Mouse (Mus musculus) B cell, adult 2 months (primary cell): Measurements from ENCODE around the gene Zap70.
A peak's percentile ranks its signal among the peaks of the same experiment; 100 is the strongest.

Experiments used
- DNase-seq, 2 experiments: peaks; one replicate each; pipeline ENCODE4 v3.0.0; 2022

Zap70 gene

GRCm38 (mm10) chr1:36761568-36761967 is at the start of gene Zap70:
Gene Zap70 (plus strand): TSS chr1:36761798.
- no peak for DNase-seq

- DNase-seq, result no peak
These were observed 47.3 kb upstream of the Zap70 start, which contains the start of gene Actr1b for GRCm38 (mm10) chr1:36714311-36714710. Gene Actr1b (minus strand): TSS chr1:36714422.

GRCm38 (mm10) chr1:36718786-36719185 is 42.8 kb upstream of the Zap70 start:
- no peak for DNase-seq

GRCm38 (mm10) chr1:36723146-36724056 is 38.2 kb upstream of the Zap70 start:
- DNase-seq, result no peak

- no peak for DNase-seq
These were observed 37.6 kb upstream of the Zap70 start for GRCm38 (mm10) chr1:36724057-36724431.

- DNase-seq, result peak; percentile 86 to 90
These were observed 24.3 kb upstream of the Zap70 start for GRCm38 (mm10) chr1:36737300-36737699.

- DNase-seq, result no peak
These were observed 22.4 kb upstream of the Zap70 start for GRCm38 (mm10) chr1:36739231-36739630.

GRCm38 (mm10) chr1:36743046-36743445 is 18.6 kb upstream of the Zap70 start:
- DNase-seq, result no peak

- DNase-seq, result peak; percentile 87 to 90
These were observed 17.2 kb upstream of the Zap70 start for GRCm38 (mm10) chr1:36744268-36744944.

- DNase-seq, result no peak
These were observed 15.9 kb upstream of the Zap70 start for GRCm38 (mm10) chr1:36745661-36746060.

GRCm38 (mm10) chr1:36746452-36746851 is 15.1 kb upstream of the Zap70 start:
- peak; percentile 72 to 73 for DNase-seq

GRCm38 (mm10) chr1:36753932-36754675 is 7.5 kb upstream of the Zap70 start:
- no peak for DNase-seq

GRCm38 (mm10) chr1:36758553-36758952 is 3.0 kb upstream of the Zap70 start:
- DNase-seq, result no peak

GRCm38 (mm10) chr1:36759076-36759475 is 2.5 kb upstream of the Zap70 start:
- no peak for DNase-seq

GRCm38 (mm10) chr1:36760401-36760800 is 1.2 kb upstream of the Zap70 start:
- no peak for DNase-seq

- no peak for DNase-seq
These were observed 537 bp upstream of the Zap70 start for GRCm38 (mm10) chr1:36761061-36761460.

GRCm38 (mm10) chr1:36766431-36767205 is 5.0 kb downstream of the Zap70 start:
- DNase-seq, result peak; percentile 16 to 29

- no peak for DNase-seq
These were observed 5.7 kb downstream of the Zap70 start for GRCm38 (mm10) chr1:36767321-36767720.

GRCm38 (mm10) chr1:36768786-36769185 is 7.2 kb downstream of the Zap70 start:
- DNase-seq, result no peak

GRCm38 (mm10) chr1:36769951-36770350 is 8.4 kb downstream of the Zap70 start:
- DNase-seq, result no peak

GRCm38 (mm10) chr1:36770998-36771397 is 9.4 kb downstream of the Zap70 start:
- DNase-seq, result no peak

- no peak for DNase-seq
These were observed 10.8 kb downstream of the Zap70 start for GRCm38 (mm10) chr1:36772198-36772934.
